Mouse (Mus musculus): ENCODE results near the gene Gm29133.
A peak's percentile ranks its signal among the peaks of the same experiment; 100 is the strongest.

The Gm29133 gene

GRCm38 (mm10) chr3:75747897-75748296 lies at the start of gene Gm29133:
Gm29133 (plus strand) TSS chr3:75748197.
- DNase-seq (ENCODE audit: low spot score in 2 of 2), result no peak

GRCm38 (mm10) chr3:75699088-75699487 lies 48.9 kb upstream of the Gm29133 start:
- DNase-seq (ENCODE audit: low spot score in 2 of 2), result no peak

- no peak for DNase-seq (ENCODE audit: low spot score in 2 of 2)
Measured at GRCm38 (mm10) chr3:75701336-75701735, 46.7 kb upstream of the Gm29133 start.

GRCm38 (mm10) chr3:75706536-75706935 lies 41.5 kb upstream of the Gm29133 start:
- DNase-seq (ENCODE audit: low spot score in 2 of 2), result peak; percentile 44 to 47

- DNase-seq (ENCODE audit: low spot score in 2 of 2), result no peak
Measured at GRCm38 (mm10) chr3:75713678-75714295, 34.2 kb upstream of the Gm29133 start.

GRCm38 (mm10) chr3:75720663-75721062 lies 27.3 kb upstream of the Gm29133 start:
- no peak for DNase-seq (ENCODE audit: low spot score in 2 of 2)

GRCm38 (mm10) chr3:75730982-75731600 lies 16.9 kb upstream of the Gm29133 start:
- DNase-seq (ENCODE audit: low spot score in 2 of 2), result no peak

- DNase-seq (ENCODE audit: low spot score in 2 of 2), result no peak
Measured at GRCm38 (mm10) chr3:75743664-75744437, 4.1 kb upstream of the Gm29133 start.

- DNase-seq (ENCODE audit: low spot score in 2 of 2), result no peak
Measured at GRCm38 (mm10) chr3:75745343-75745742, 2.7 kb upstream of the Gm29133 start.

- DNase-seq (ENCODE audit: low spot score in 2 of 2), result no peak
Measured at GRCm38 (mm10) chr3:75763351-75763750, 15.4 kb downstream of the Gm29133 start.

GRCm38 (mm10) chr3:75774253-75774652 lies 26.3 kb downstream of the Gm29133 start:
- DNase-seq (ENCODE audit: low spot score in 2 of 2), result no peak

GRCm38 (mm10) chr3:75808001-75808400 lies 60.0 kb downstream of the Gm29133 start:
- DNase-seq (ENCODE audit: low spot score in 2 of 2), result no peak

- no peak for DNase-seq (ENCODE audit: low spot score in 2 of 2)
Measured at GRCm38 (mm10) chr3:75823934-75824333, 75.9 kb downstream of the Gm29133 start.

GRCm38 (mm10) chr3:75824458-75824857 lies 76.5 kb downstream of the Gm29133 start:
- DNase-seq (ENCODE audit: low spot score in 2 of 2), result no peak

GRCm38 (mm10) chr3:75834827-75835226 lies 86.8 kb downstream of the Gm29133 start:
- no peak for DNase-seq (ENCODE audit: low spot score in 2 of 2)

- DNase-seq (ENCODE audit: low spot score in 2 of 2), result no peak
Measured at GRCm38 (mm10) chr3:75835286-75835967, 87.4 kb downstream of the Gm29133 start.

Data from left cerebral cortex, adult 9 months (tissue).